Mouse (Mus musculus): Measurements from ENCODE around the gene Tgm1.

GRCm38 (mm10) chr14:55721700-55722437, 8.1 kb upstream of the Tgm1 start, which contains the start of gene Rabggta:
- TF ChIP-seq CTCF (IDR thresholded peaks at IDR 0.05; ENCODE audit: insufficient read depth, low read depth, low read length) (peak; percentile 95), POLR2A (IDR thresholded peaks at IDR 0.05; ENCODE audit: insufficient read depth, low read depth, low read length) (0 out of 2 replicates have a peak, but pooled peaks have one; percentile 13)

All from olfactory bulb, adult 2 months (tissue).